Mouse (Mus musculus): ENCODE results near the gene Ntrk3. TPM values are rescaled to one million over a fixed set of nuclear protein-coding genes. Genes with fewer than 3 reads are reported as not detected.

Ntrk3 gene
- polyA plus RNA-seq, 1 experiment, result 6.1 TPM

- TF ChIP-seq POLR2A (IDR thresholded peaks at IDR 0.05; ENCODE audit: borderline replicate concordance, extremely low read depth, low read depth, low read length), result no peak
- TF ChIP-seq CTCF (IDR thresholded peaks at IDR 0.05; ENCODE audit: insufficient read depth, low read length), result no peak
- no peak for DNase-seq
These were observed 13.2 kb downstream of the Ntrk3 start for GRCm38 (mm10) chr7:78724591-78724990.

GRCm38 (mm10) chr7:78722051-78722450 lies 15.8 kb downstream of the Ntrk3 start:
- WGBS, result 82% methylated on average over 4 of the region's 4 CpGs
- TF ChIP-seq CTCF (IDR thresholded peaks at IDR 0.05; ENCODE audit: insufficient read depth, low read length), result no peak
- TF ChIP-seq POLR2A (IDR thresholded peaks at IDR 0.05; ENCODE audit: borderline replicate concordance, extremely low read depth, low read depth, low read length), result no peak
- no peak overlapping the region for H3K4me3 ChIP-seq (replicated peaks; ENCODE audit: extremely low read depth, low read depth, low read length)

More at GRCm38 (mm10) chr7:78724591-78724990, 13.2 kb downstream of the Ntrk3 start:
- Histone ChIP-seq H3K4me1 (ENCODE audit: control insufficient read depth, insufficient read depth, low read length) (no peaks in the 10 kb centered on the region), H3K4me3 (replicated peaks; ENCODE audit: extremely low read depth, low read depth, low read length) (no peak overlapping the region)
- 74% methylated on average over 4 of the region's 4 CpGs for WGBS

DNA sequence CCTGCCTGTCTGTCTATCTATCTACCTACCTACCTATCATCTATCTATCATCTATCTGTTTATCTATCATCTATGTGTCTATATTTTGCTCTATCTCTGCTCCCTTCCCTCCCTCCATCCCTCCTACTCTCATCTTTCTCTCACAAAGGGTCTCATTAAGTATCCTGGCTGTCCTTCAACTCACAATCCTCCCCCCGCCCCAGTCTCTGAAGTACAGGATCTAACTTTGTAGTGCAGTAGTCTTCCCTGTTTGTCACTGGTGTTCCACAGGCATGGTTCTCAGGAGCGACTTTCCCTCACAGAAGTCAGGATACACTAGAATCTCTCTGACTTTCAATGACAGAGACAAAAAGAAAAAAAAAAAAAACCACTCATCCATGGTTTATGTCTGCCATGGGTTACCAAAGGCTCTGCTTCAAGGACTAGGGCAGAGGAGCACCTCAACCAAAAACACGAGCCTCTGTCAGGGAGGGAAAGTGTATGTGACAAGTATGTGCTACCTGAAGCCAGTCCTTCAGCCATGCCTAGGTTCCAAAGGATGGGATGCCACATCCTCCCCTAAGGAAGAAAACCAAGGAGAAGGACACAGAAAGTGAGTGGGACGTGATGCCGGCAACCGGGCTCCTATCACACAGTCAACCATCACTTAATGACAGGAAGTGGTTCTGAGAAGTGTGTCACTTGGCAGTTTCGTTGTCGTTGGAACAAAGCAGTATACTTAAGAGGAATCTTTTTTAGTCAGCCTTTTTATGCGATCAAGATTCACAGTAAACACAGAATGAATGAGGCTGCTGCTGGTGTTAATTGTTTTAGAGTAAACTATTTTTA lies 16.6 kb downstream of the Ntrk3 start:
- 56% methylated on average over 9 of the region's 9 CpGs for WGBS
- DNase-seq, result no peak

More at GRCm38 (mm10) chr7:78722051-78722450, 15.8 kb downstream of the Ntrk3 start:
- H3K4me1 ChIP-seq (ENCODE audit: control insufficient read depth, insufficient read depth, low read length), result no peaks in the 10 kb centered on the region
- no peak for DNase-seq

DNA sequence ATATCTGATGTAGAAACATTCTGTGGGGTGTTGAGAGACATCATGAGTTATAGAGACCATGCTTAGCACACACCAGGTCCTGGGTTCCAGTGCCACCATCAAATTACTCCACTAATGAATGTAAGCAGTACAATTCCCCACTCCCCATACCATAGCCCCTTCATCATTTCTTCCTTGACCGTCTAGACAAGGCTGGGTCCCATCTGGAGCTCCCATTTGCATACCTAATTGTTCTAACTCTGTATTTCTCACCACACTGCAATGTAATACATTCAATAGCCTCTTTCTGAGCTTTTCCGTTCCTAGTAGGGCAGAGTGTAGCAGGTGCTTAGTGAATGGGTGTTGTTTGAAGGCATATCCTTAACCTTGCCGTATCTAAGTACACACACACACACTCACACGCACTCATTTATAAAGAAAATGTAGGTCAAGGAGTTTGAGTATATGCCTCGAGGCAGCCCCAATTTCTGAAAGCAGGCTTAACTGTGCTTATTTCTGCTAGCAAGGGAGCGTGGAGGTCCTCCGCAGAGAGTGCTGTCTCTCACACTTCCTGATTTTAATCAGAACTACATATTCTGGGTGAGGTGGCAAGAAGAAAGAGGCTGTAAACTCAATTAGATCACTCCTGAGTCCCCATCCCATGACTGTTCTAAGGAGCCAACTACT lies 17.9 kb downstream of the Ntrk3 start:
- H3K4me1 ChIP-seq (ENCODE audit: control insufficient read depth, insufficient read depth, low read length), result no peaks in the 10 kb centered on the region
- no peak overlapping the region for H3K4me3 ChIP-seq (replicated peaks; ENCODE audit: extremely low read depth, low read depth, low read length)
- WGBS, result 66% methylated on average over 7 of the region's 7 CpGs
- DNase-seq, result no peak
- TF ChIP-seq CTCF (IDR thresholded peaks at IDR 0.05; ENCODE audit: insufficient read depth, low read length), result no peak
- TF ChIP-seq POLR2A (IDR thresholded peaks at IDR 0.05; ENCODE audit: borderline replicate concordance, extremely low read depth, low read depth, low read length), result no peak

More for the DNA sequence above, 16.6 kb downstream of the Ntrk3 start:
- Histone ChIP-seq H3K4me3 (replicated peaks; ENCODE audit: extremely low read depth, low read depth, low read length) (no peak overlapping the region), H3K4me1 (ENCODE audit: control insufficient read depth, insufficient read depth, low read length) (no peaks in the 10 kb centered on the region)
- TF ChIP-seq CTCF (IDR thresholded peaks at IDR 0.05; ENCODE audit: insufficient read depth, low read length) (no peak), POLR2A (IDR thresholded peaks at IDR 0.05; ENCODE audit: borderline replicate concordance, extremely low read depth, low read depth, low read length) (no peak)

DNA sequence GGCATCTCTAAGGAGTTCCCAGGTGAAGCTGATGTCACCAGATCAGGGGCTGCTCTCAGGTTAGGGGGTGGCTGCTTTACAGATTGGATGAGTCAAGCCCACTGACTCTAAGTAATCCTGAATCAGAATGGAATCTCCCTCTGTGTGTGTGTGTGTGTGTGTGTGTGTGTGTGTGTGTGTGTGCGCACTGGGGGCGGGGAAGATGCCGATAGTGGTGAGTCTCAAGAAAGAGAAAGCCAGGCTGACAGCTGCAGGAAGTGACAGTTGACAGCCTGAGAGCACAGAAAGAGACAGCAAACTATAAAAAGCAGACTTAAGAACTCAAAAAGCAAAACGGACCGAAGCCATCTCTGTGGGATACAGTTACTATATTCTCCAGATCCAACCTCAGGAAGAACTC lies 18.7 kb downstream of the Ntrk3 start:
- Histone ChIP-seq H3K4me1 (ENCODE audit: control insufficient read depth, insufficient read depth, low read length) (no peaks in the 10 kb centered on the region), H3K4me3 (replicated peaks; ENCODE audit: extremely low read depth, low read depth, low read length) (no peak overlapping the region)
- WGBS, result 57% methylated on average over 5 of the region's 5 CpGs
- TF ChIP-seq CTCF (IDR thresholded peaks at IDR 0.05; ENCODE audit: insufficient read depth, low read length) (no peak), POLR2A (IDR thresholded peaks at IDR 0.05; ENCODE audit: borderline replicate concordance, extremely low read depth, low read depth, low read length) (no peak)
- DNase-seq, result no peak

DNA sequence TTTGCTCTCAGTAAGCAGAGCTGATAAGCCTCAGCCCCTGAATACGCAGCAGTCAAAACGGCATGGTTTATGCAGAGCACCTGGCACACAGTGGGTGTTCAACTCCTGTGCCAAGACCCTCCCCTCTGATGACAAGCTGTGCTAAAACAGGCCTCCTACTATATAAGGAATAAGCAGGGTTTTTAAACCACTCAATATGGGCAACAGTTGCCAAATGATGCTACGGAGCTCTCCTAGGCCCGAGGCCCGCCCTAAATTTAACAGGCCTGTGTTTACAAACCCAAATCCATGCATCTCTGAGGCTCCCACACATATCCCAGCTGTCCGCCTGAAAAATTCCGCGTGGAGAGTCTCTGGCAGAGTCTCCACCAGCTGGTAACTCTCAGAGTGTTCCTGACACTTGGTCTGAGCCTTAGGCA lies 19.6 kb downstream of the Ntrk3 start:
- Histone ChIP-seq H3K4me3 (replicated peaks; ENCODE audit: extremely low read depth, low read depth, low read length) (no peak overlapping the region), H3K4me1 (ENCODE audit: control insufficient read depth, insufficient read depth, low read length) (no peaks in the 10 kb centered on the region)
- TF ChIP-seq POLR2A (IDR thresholded peaks at IDR 0.05; ENCODE audit: borderline replicate concordance, extremely low read depth, low read depth, low read length) (no peak), CTCF (IDR thresholded peaks at IDR 0.05; ENCODE audit: insufficient read depth, low read length) (no peak)
- no peak for DNase-seq
- 51% methylated on average over 8 of the region's 8 CpGs for WGBS

GRCm38 (mm10) chr7:78707708-78708107 lies 30.1 kb downstream of the Ntrk3 start:
- no peak overlapping the region for H3K4me3 ChIP-seq (replicated peaks; ENCODE audit: extremely low read depth, low read depth, low read length)
- no peaks in the 10 kb centered on the region for H3K4me1 ChIP-seq (ENCODE audit: control insufficient read depth, insufficient read depth, low read length)
- no peak for DNase-seq
- WGBS, result 72% methylated on average over 7 of the region's 7 CpGs
- TF ChIP-seq POLR2A (IDR thresholded peaks at IDR 0.05; ENCODE audit: borderline replicate concordance, extremely low read depth, low read depth, low read length), result no peak
- no peak for TF ChIP-seq CTCF (IDR thresholded peaks at IDR 0.05; ENCODE audit: insufficient read depth, low read length)

GRCm38 (mm10) chr7:78707122-78707521 lies 30.7 kb downstream of the Ntrk3 start:
- 75% methylated on average over 3 of the region's 3 CpGs for WGBS
- TF ChIP-seq CTCF (IDR thresholded peaks at IDR 0.05; ENCODE audit: insufficient read depth, low read length) (no peak), POLR2A (IDR thresholded peaks at IDR 0.05; ENCODE audit: borderline replicate concordance, extremely low read depth, low read depth, low read length) (no peak)
- H3K4me3 ChIP-seq (replicated peaks; ENCODE audit: extremely low read depth, low read depth, low read length), result no peak overlapping the region
- H3K4me1 ChIP-seq (ENCODE audit: control insufficient read depth, insufficient read depth, low read length), result no peaks in the 10 kb centered on the region
- no peak for DNase-seq

DNA sequence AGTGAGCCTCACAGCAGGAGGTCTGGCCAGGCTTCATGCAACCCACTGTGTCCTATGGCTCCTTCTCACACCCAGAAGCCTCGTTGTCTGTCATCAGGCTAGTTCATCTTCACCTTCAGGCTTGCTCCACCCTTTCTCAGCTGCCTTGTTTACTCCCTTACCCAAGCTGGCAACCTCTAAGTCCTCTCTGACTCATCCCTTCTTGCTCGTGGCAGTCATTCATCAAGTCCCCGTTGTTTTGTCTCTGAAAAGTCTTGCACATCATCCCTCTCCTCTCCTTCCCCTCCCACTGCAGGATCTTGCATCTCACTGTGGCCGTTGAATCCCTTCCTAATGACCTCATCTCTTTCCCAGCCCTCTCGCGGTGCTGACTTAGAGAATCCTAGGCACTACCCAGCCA lies 35.1 kb downstream of the Ntrk3 start:
- H3K4me1 ChIP-seq (ENCODE audit: control insufficient read depth, insufficient read depth, low read length), result no peaks in the 10 kb centered on the region
- no peak for DNase-seq
- no peak for TF ChIP-seq CTCF (IDR thresholded peaks at IDR 0.05; ENCODE audit: insufficient read depth, low read length)
- TF ChIP-seq POLR2A (IDR thresholded peaks at IDR 0.05; ENCODE audit: borderline replicate concordance, extremely low read depth, low read depth, low read length), result no peak
- 39% methylated on average over 6 of the region's 6 CpGs for WGBS
- H3K4me3 ChIP-seq (replicated peaks; ENCODE audit: extremely low read depth, low read depth, low read length), result no peak overlapping the region

All from lung, adult 2 months (tissue).